Mouse (Mus musculus) hematopoietic stem cell, adult 5-6 weeks (primary cell): Measurements from ENCODE around the gene Zmym6. TPM values are rescaled to one million over a fixed set of nuclear protein-coding genes. Genes with fewer than 3 reads are reported as not detected.
A peak's percentile ranks its signal among the peaks of the same experiment; 100 is the strongest.

Source experiments
- ATAC-seq, 2 experiments: fragments of 125-278 bp in 1 of 2; replicated peaks in 1 of 2; 2 replicates each; pipeline ENCODE4 v1.8.0; 2016 to 2017; ENCODE audit warnings: inconsistent platforms in 2 of 2, mild to moderate bottlenecking in 2 of 2, moderate number of reproducible peaks in 2 of 2, low read depth in 1 of 2, moderate TSS enrichment in 1 of 2; ENCODE audit not compliant: low FRiP score in 2 of 2, poor library complexity in 2 of 2, severe bottlenecking in 2 of 2, insufficient read depth in 1 of 2, low TSS enrichment in 1 of 2
- total RNA-seq: library from RNA; stranded (forward); fragments of 172-1452, 232-1000 nt; gene quantifications from 2 replicates; pipeline ENCODE4 v1.2.3, GENCODE M21; 2017

Zmym6 gene
- total RNA-seq, 1 experiment from 2014 or later, result 25.2 TPM

- ATAC-seq, result peak in 1 of 2 experiments; percentile 44; a peak in 2 of 4 replicates
These were observed 92.4 kb downstream of the Zmym6 start for GRCm38 (mm10) chr4:127169346-127170221.

GRCm38 (mm10) chr4:127170866-127171265, 93.7 kb downstream of the Zmym6 start:
- ATAC-seq, result no peak

GRCm38 (mm10) chr4:127171341-127171905, 94.2 kb downstream of the Zmym6 start:
- ATAC-seq, result no peak

GRCm38 (mm10) chr4:127172119-127172518, 94.9 kb downstream of the Zmym6 start:
- no peak for ATAC-seq

GRCm38 (mm10) chr4:127172614-127173013, 95.4 kb downstream of the Zmym6 start:
- ATAC-seq, result no peak

- peak; percentile 57 to 58; a peak in 2 of 4 replicates for ATAC-seq
These were observed 96.3 kb downstream of the Zmym6 start for GRCm38 (mm10) chr4:127173461-127173860.

Other genes starting within 250 kb of the Zmym6 start
- gene Zmym4, start 109.2 kb upstream of the Zmym6 start, total RNA-seq, result 60.9 and 107 TPM in 2 replicates
- gene Sfpq, start 56.1 kb upstream of the Zmym6 start, total RNA-seq, result 1,035 and 1,123 TPM in 2 replicates
- gene Zmym1, start 16.2 kb upstream of the Zmym6 start, total RNA-seq, result 21.9 and 28.0 TPM in 2 replicates
- gene Tmem35b, start 46.3 kb downstream of the Zmym6 start, total RNA-seq, result 12.0 and 27.9 TPM in 2 replicates
- not detected in 2 replicates for gene Dlgap3, start 91.8 kb downstream of the Zmym6 start, total RNA-seq
- 28.2 and 32.8 TPM in 2 replicates for gene Smim12, start 166.4 kb downstream of the Zmym6 start, total RNA-seq
- not detected in 2 replicates for gene Gja4, start 236.7 kb downstream of the Zmym6 start, total RNA-seq